Mouse (Mus musculus) MEL (cell line): Measurements from ENCODE around the gene Crybb3. TPM values are rescaled to one million over a fixed set of nuclear protein-coding genes. Genes with fewer than 3 reads are reported as not detected.

Experiments
- DNase-seq: peaks from one replicate; pipeline ENCODE4 v3.0.0; 2011; ENCODE audit warnings: low read depth, low spot score
- H3K27ac ChIP-seq: 2 replicates; pipeline ENCODE4 v1.5.1; 2012; ENCODE audit warnings: low read depth, mild to moderate bottlenecking, control low read depth, low read length, moderate library complexity; ENCODE audit not compliant: control insufficient read depth
- H3K27me3 ChIP-seq, 2 experiments: fragments of 150-350 bp in 1 of 2; sonication (generic) in 1 of 2; 2 replicates each; pipeline ENCODE4 v1.6.1; 2012; ENCODE audit warnings: low read length in 2 of 2, mild to moderate bottlenecking in 2 of 2, improper control_type of control experiment in 1 of 2, moderate library complexity in 1 of 2; ENCODE audit not compliant: insufficient read depth in 2 of 2, control insufficient read depth in 1 of 2
- H3K36me3 ChIP-seq, 2 experiments: 2 replicates each; pipeline ENCODE4 v1.6.1; 2012 to 2014; ENCODE audit warnings: low read length in 2 of 2, improper control_type of control experiment in 1 of 2, inconsistent platforms in 1 of 2, mild to moderate bottlenecking in 1 of 2; ENCODE audit not compliant: insufficient read depth in 2 of 2, control insufficient read depth in 1 of 2
- H3K4me1 ChIP-seq, 2 experiments: fragments of 150-350 bp in 1 of 2; sonication (generic) in 1 of 2; 2 replicates each; pipeline ENCODE4 v1.6.1; 2012; ENCODE audit warnings: low read length in 2 of 2, improper control_type of control experiment in 1 of 2, mild to moderate bottlenecking in 1 of 2; ENCODE audit not compliant: insufficient read depth in 2 of 2, control insufficient read depth in 1 of 2
- H3K4me3 ChIP-seq, 2 experiments: fragments of 150-350 bp in 1 of 2; sonication (generic) in 1 of 2; 2 replicates each; pipeline ENCODE4 v1.5.1; 2012; ENCODE audit warnings: low read depth in 2 of 2, low read length in 2 of 2, mild to moderate bottlenecking in 2 of 2, moderate library complexity in 2 of 2, control low read depth in 1 of 2, improper control_type of control experiment in 1 of 2; ENCODE audit not compliant: control insufficient read depth in 1 of 2, insufficient read depth in 1 of 2
- H3K79me2 ChIP-seq: 2 replicates; pipeline ENCODE4 v1.6.1; 2012; ENCODE audit warnings: mild to moderate bottlenecking, low read length, moderate library complexity; ENCODE audit not compliant: control insufficient read depth, poor library complexity, insufficient read depth
- H3K9ac ChIP-seq: 2 replicates; pipeline ENCODE4 v1.6.1; 2012; ENCODE audit warnings: low read depth, mild to moderate bottlenecking, control low read depth, low read length, moderate library complexity; ENCODE audit not compliant: control insufficient read depth, poor library complexity, severe bottlenecking
- H3K9me3 ChIP-seq: fragments of 150-350 bp; sonication (generic); replicated peaks from 2 replicates; pipeline ENCODE4 v1.6.1; 2012; ENCODE audit warnings: mild to moderate bottlenecking, low read length, improper control_type of control experiment, moderate library complexity; ENCODE audit not compliant: insufficient read depth
- BHLHE40 ChIP-seq: IDR thresholded peaks from 2 replicates; pipeline ENCODE4 v1.6.1; 2012; ENCODE audit warnings: low read depth, mild to moderate bottlenecking, inconsistent platforms, low read length, improper control_type of control experiment, borderline replicate concordance
- GABPA ChIP-seq: IDR thresholded peaks from 2 replicates; pipeline ENCODE4 v1.6.1; 2012; ENCODE audit warnings: low read depth, mild to moderate bottlenecking, inconsistent platforms, low read length, improper control_type of control experiment, moderate library complexity
- HCFC1 ChIP-seq: IDR thresholded peaks from 2 replicates; pipeline ENCODE4 v1.6.1; 2012; ENCODE audit warnings: low read depth, mild to moderate bottlenecking, inconsistent platforms, low read length, improper control_type of control experiment, moderate library complexity
- MAX ChIP-seq: IDR thresholded peaks from 2 replicates; pipeline ENCODE4 v1.6.1; 2011; ENCODE audit warnings: low read length, improper control_type of control experiment
- MXI1 ChIP-seq: IDR thresholded peaks from 2 replicates; pipeline ENCODE4 v1.6.1; 2011; ENCODE audit warnings: mild to moderate bottlenecking, low read depth, low read length, improper control_type of control experiment
- MYB ChIP-seq: IDR thresholded peaks from 2 replicates; pipeline ENCODE4 v1.6.1; 2011; ENCODE audit warnings: mild to moderate bottlenecking, low read depth, low read length, improper control_type of control experiment
- MYC ChIP-seq: IDR thresholded peaks from 2 replicates; pipeline ENCODE4 v1.6.1; 2011; ENCODE audit warnings: low read depth, mild to moderate bottlenecking, low read length, improper control_type of control experiment, moderate library complexity
- NRF1 ChIP-seq: IDR thresholded peaks from 2 replicates; pipeline ENCODE4 v1.6.1; 2014; ENCODE audit warnings: low read depth, mild to moderate bottlenecking, inconsistent platforms, low read length, improper control_type of control experiment, moderate library complexity; ENCODE audit not compliant: poor library complexity, insufficient read depth, severe bottlenecking
- POLR2AphosphoS5 ChIP-seq: IDR thresholded peaks from 2 replicates; pipeline ENCODE4 v1.6.1; 2012; ENCODE audit warnings: low read depth, borderline replicate concordance, mild to moderate bottlenecking, inconsistent platforms, low read length, moderate library complexity, mixed read lengths
- RAD21 ChIP-seq: IDR thresholded peaks from 2 replicates; pipeline ENCODE4 v1.6.1; 2011; ENCODE audit warnings: mild to moderate bottlenecking, low read depth, low read length, improper control_type of control experiment
- SIN3A ChIP-seq: IDR thresholded peaks from 2 replicates; pipeline ENCODE4 v1.6.1; 2012; ENCODE audit warnings: low read length, improper control_type of control experiment, inconsistent platforms
- SMC3 ChIP-seq: IDR thresholded peaks from 2 replicates; pipeline ENCODE4 v1.6.1; 2011; ENCODE audit warnings: low read depth, low read length, improper control_type of control experiment
- USF1 ChIP-seq: IDR thresholded peaks from 2 replicates; pipeline ENCODE4 v1.6.1; 2014; ENCODE audit warnings: low read depth, mild to moderate bottlenecking, inconsistent platforms, low read length, improper control_type of control experiment, moderate library complexity
- ZC3H11A ChIP-seq: IDR thresholded peaks from 2 replicates; pipeline ENCODE4 v1.6.1; 2012; ENCODE audit warnings: low read depth, mild to moderate bottlenecking, inconsistent platforms, low read length, improper control_type of control experiment
- ZKSCAN1 ChIP-seq: IDR thresholded peaks from 2 replicates; pipeline ENCODE4 v1.6.1; 2012; ENCODE audit warnings: low read depth, mild to moderate bottlenecking, inconsistent platforms, low read length, improper control_type of control experiment, moderate library complexity
- polyA plus RNA-seq, 2 experiments: library from polyadenylated mRNA; stranded (reverse) in 1 of 2; unstranded in 1 of 2; fragments of >175 nt in 1 of 2; fragments of >200 nt in 1 of 2; gene quantifications; 2 replicates each; pipeline versions ENCODE4 v1.2.1 to v1.2.4; 2012; ENCODE audit warnings: low replicate concordance in 2 of 2, low read depth in 1 of 2; ENCODE audit not compliant: insufficient read length in 2 of 2, insufficient read depth in 1 of 2, missing spikeins in 1 of 2
- total RNA-seq: library from RNA; depleted of rRNA; stranded (reverse); fragments of 300-350 nt; gene quantifications from 2 replicates; pipeline ENCODE4 v1.2.3, GENCODE M21; 2012

The Crybb3 gene
- total and polyA plus RNA-seq, 3 experiments = not detected

DNA sequence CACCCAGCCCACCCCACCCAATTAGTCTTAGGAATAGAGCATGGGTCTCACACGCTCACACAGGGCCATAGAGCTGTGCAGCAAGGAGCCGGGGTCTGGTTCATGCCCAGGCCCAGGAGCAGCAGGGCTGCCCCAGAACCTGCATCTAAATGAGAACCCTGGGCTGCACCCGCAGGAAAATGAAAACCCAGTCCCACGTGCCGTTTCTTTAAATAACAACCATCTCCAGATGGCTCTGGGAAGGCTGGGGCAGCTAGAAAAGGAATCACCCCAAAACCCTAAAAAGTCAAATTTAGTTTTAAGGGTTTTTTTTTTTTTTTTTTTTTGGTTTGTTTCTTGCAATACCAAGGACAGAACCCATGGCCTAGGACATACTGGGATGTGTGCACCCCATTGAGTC lies 36.0 kb upstream of the Crybb3 start:
- H3K36me3 ChIP-seq = no peaks in the 10 kb centered on the region
- H3K4me3 ChIP-seq = no peak overlapping the region
- H3K9me3 ChIP-seq = no peaks in the 10 kb centered on the region
- H3K79me2 ChIP-seq = no peaks in the 10 kb centered on the region
- no peak for TF ChIP-seq USF1
- TF ChIP-seq, all 39 proteins: peak for 0
- no peak for DNase-seq
- no peak overlapping the region for H3K27ac ChIP-seq
- H3K27me3 ChIP-seq = no peaks in the 10 kb centered on the region
- H3K4me1 ChIP-seq = no peaks in the 10 kb centered on the region
- H3K9ac ChIP-seq = no peak overlapping the region

DNA sequence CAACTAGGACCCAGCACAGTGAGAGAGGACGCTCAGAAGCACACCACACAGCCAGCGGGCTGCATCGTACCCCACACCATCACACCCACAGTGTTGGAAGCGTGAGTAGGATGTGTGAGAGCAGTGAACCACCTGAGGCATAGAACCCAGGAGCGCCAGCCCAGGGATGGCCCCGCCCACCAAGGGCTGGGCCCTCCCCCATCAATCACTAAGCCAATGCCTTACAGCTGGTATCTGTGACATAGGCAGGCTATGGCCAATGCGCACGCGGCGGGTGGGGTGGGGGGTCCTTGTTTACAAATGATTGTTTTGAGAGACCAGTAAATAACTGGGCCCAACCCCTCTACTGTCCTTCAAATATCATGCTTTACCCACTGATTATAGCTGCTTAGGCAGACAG lies 34.5 kb upstream of the Crybb3 start:
- no peak overlapping the region for H3K27ac ChIP-seq
- H3K4me1 ChIP-seq = no peaks in the 10 kb centered on the region
- no peak for TF ChIP-seq POLR2AphosphoS5
- no peak for TF ChIP-seq USF1
- no peak for TF ChIP-seq MAX
- no peak for TF ChIP-seq HCFC1
- no peak for TF ChIP-seq SIN3A
- TF ChIP-seq MXI1 = no peak
- no peak for TF ChIP-seq MYC
- TF ChIP-seq RAD21 = no peak
- TF ChIP-seq MYB = no peak
- TF ChIP-seq GABPA = no peak
- TF ChIP-seq ZC3H11A = no peak
- TF ChIP-seq ZKSCAN1 = no peak
- TF ChIP-seq BHLHE40 = no peak
- no peak for TF ChIP-seq NRF1
- TF ChIP-seq SMC3 = no peak
- DNase-seq = no peak
- no peaks in the 10 kb centered on the region for H3K27me3 ChIP-seq
- no peak overlapping the region for H3K9ac ChIP-seq
- H3K36me3 ChIP-seq = no peaks in the 10 kb centered on the region
- H3K79me2 ChIP-seq = no peaks in the 10 kb centered on the region
- no peak overlapping the region for H3K4me3 ChIP-seq
- no peaks in the 10 kb centered on the region for H3K9me3 ChIP-seq
